Mouse (Mus musculus) midbrain, embryonic 16.5 days (tissue): ENCODE measurements around the gene Kxd1. TPM values are rescaled to one million over a fixed set of nuclear protein-coding genes. Genes with fewer than 3 reads are reported as not detected.

Experiments
- ATAC-seq: fragments of 200-750 bp; cut with Nextera tagmentation; 2 replicates; pipeline ENCODE4 v1.8.0; 2017; ENCODE audit warnings: moderate TSS enrichment
- H3K27ac ChIP-seq: fragments of 300-500 bp; sonication (generic); 2 replicates; pipeline ENCODE4 v1.5.1; 2014; ENCODE audit warnings: mild to moderate bottlenecking, low read length, mixed read lengths
- H3K27me3 ChIP-seq: fragments of 300-500 bp; sonication (generic); 2 replicates; pipeline ENCODE4 v1.6.1; 2014; ENCODE audit warnings: low read depth, low read length, mixed read lengths; ENCODE audit not compliant: control insufficient read depth, insufficient read depth
- H3K36me3 ChIP-seq: fragments of 300-500 bp; sonication (generic); 2 replicates; pipeline ENCODE4 v1.6.1; 2014; ENCODE audit warnings: mild to moderate bottlenecking, low read length, moderate library complexity, mixed read lengths; ENCODE audit not compliant: control insufficient read depth, insufficient read depth
- H3K4me1 ChIP-seq: fragments of 300-500 bp; sonication (generic); 2 replicates; pipeline ENCODE4 v1.6.1; 2014; ENCODE audit warnings: mild to moderate bottlenecking, low read length, mixed read lengths; ENCODE audit not compliant: control insufficient read depth, insufficient read depth
- H3K4me2 ChIP-seq: fragments of 300-500 bp; sonication (generic); 2 replicates; pipeline ENCODE4 v1.6.1; 2014; ENCODE audit warnings: mild to moderate bottlenecking, low read length, mixed read lengths
- H3K4me3 ChIP-seq: fragments of 300-500 bp; sonication (generic); 2 replicates; pipeline ENCODE4 v1.5.1; 2014; ENCODE audit warnings: low read depth, mild to moderate bottlenecking, low read length, moderate library complexity, mixed read lengths
- H3K9ac ChIP-seq: fragments of 300-500 bp; sonication (generic); 2 replicates; pipeline ENCODE4 v1.6.1; 2014; ENCODE audit warnings: low read depth, low read length, mixed read lengths
- H3K9me3 ChIP-seq: fragments of 300-500 bp; sonication (generic); replicated peaks from 2 replicates; pipeline ENCODE4 v1.6.1; 2014; ENCODE audit warnings: mild to moderate bottlenecking, low read length, mixed read lengths; ENCODE audit not compliant: control insufficient read depth, poor library complexity, severe bottlenecking
- WGBS: fragments of 180-500 bp; shearing (Covaris S2); extraction: QIAGEN DNeasy Blood & Tissue Kit; methylation state at CpG from one replicate; pipeline ENCODE4 v1.1.7; 2014; 5-methylcytosine and 5-hydroxymethylcytosine counted together
- polyA plus RNA-seq: library from polyadenylated mRNA; unstranded; fragments of >200 nt; fragmentation: Nextera tagmentation; extraction: Ambion mirVana; gene quantifications from 2 replicates; pipeline ENCODE4 v1.2.1, GENCODE M21; 2015

Gene Kxd1
- polyA plus RNA-seq, 1 experiment from 2014 or later: 43.1 TPM

GRCm38 (mm10) chr8:70552836-70553235, 25.1 kb upstream of the Kxd1 start:
- Histone ChIP-seq H3K4me1 (0 out of 2 replicates have a peak, but pooled peaks cover 2% of the 10 kb centered on the region), H3K27me3 (no peaks in the 10 kb centered on the region), H3K27ac (no peak overlapping the region), H3K9me3 (no peaks in the 10 kb centered on the region), H3K9ac (no peak overlapping the region), H3K4me2 (no peak overlapping the region), H3K36me3 (no peaks in the 10 kb centered on the region), H3K4me3 (no peak overlapping the region)
- no peak for ATAC-seq
- WGBS: 46% methylated on average over 1 of the region's 1 CpGs

DNA sequence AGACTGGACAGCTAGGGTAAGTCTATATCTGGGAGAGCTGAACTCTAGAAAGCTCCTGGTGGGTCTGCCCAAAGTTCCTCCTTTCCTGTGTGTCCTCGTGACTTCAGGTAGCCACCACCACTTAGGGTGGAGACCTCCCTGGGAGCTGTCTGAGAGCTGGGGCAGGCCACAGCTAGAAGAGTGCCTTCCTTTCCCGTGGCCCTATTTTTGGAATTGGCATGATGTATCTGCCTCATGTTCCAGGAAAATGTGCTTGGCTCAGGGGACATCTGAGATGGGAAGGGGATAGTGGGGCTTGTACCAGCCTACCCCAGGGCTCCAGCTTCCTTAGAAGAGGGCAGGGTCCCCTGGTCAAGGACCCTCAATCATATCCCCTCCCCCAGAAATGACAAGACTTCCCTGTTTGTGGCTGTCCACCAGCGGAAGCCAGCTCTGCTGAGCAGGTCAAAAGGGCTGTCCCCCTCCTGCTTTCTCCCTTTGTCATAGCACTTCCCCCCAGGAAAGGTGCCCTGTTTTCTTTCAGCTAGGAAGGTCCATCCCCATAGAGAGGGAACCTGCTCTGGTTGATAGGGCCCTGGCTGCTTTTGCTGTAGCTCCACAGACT, 23.9 kb upstream of the Kxd1 start:
- Histone ChIP-seq H3K4me3 (no peak overlapping the region), H3K27me3 (no peaks in the 10 kb centered on the region), H3K27ac (no peak overlapping the region), H3K9ac (no peak overlapping the region), H3K36me3 (no peaks in the 10 kb centered on the region), H3K4me2 (no peak overlapping the region), H3K4me1 (0 out of 2 replicates have a peak, but pooled peaks cover 2% of the 10 kb centered on the region), H3K9me3 (no peaks in the 10 kb centered on the region)
- ATAC-seq: no peak
- WGBS: 84% methylated on average over 3 of the region's 3 CpGs

GRCm38 (mm10) chr8:70549412-70550184, 21.8 kb upstream of the Kxd1 start:
- ATAC-seq: no peak
- Histone ChIP-seq H3K9ac (no peak overlapping the region), H3K4me3 (no peak overlapping the region), H3K4me1 (0 out of 2 replicates have a peak, but pooled peaks cover 2% of the 10 kb centered on the region), H3K36me3 (no peaks in the 10 kb centered on the region), H3K27me3 (no peaks in the 10 kb centered on the region), H3K4me2 (no peak overlapping the region), H3K27ac (no peak overlapping the region), H3K9me3 (no peaks in the 10 kb centered on the region)
- WGBS: 94% methylated on average over 10 of the region's 10 CpGs

DNA sequence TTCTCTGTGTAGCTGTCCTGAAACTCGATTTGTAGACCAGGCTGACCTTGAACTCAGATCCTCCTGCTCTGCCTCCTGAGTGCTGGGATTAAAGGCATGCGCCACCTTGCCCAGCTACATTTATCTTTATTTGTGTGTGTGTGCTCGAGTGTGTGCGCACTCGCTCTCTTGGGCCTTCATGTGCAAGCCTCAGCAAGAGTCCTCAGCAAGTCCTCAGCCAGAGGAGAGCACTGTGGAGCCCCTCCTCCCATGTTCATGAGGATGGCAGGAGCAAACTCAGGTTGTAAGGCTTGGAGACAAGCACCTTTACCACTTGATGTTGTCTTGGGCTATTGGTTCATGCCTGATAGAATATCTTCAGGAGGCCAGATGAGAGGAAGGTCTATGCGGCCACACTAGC, 20.0 kb upstream of the Kxd1 start:
- no peaks in the 10 kb centered on the region for H3K36me3 ChIP-seq
- no peak overlapping the region for H3K4me3 ChIP-seq
- H3K9ac ChIP-seq: no peak overlapping the region
- H3K9me3 ChIP-seq: no peaks in the 10 kb centered on the region
- WGBS: 92% methylated on average over 6 of the region's 6 CpGs
- H3K27me3 ChIP-seq: no peaks in the 10 kb centered on the region
- no peaks in the 10 kb centered on the region for H3K4me1 ChIP-seq
- no peak for ATAC-seq
- H3K27ac ChIP-seq: no peak overlapping the region
- H3K4me2 ChIP-seq: no peak overlapping the region

DNA sequence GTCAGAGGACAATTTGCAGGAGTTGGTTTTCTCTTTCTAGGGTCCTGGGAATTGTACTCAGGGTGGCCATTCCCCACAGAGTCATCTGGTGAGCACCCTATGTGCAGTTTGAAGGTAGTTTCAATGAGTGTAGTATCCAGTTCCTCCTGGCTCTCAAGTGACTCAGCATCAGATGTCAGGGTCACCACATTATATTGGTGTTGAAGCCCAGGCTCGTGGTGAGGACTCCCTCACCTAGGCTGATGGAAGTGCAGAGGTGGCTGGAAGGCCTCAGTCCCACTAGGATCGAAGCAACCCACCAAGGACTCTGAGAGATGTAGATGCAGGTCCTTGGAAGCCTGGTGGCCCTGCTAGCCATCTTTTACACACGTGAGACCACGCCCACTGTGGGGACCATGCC, 18.7 kb upstream of the Kxd1 start:
- Histone ChIP-seq H3K27me3 (no peaks in the 10 kb centered on the region), H3K4me1 (peaks cover 6% of the 10 kb centered on the region), H3K27ac (no peak overlapping the region), H3K36me3 (no peaks in the 10 kb centered on the region), H3K9me3 (no peaks in the 10 kb centered on the region), H3K4me2 (no peak overlapping the region), H3K9ac (no peak overlapping the region), H3K4me3 (no peak overlapping the region)
- no peak for ATAC-seq
- 94% methylated on average over 4 of the region's 4 CpGs for WGBS

GRCm38 (mm10) chr8:70544200-70544687, 16.5 kb upstream of the Kxd1 start:
- H3K9ac ChIP-seq: no peak overlapping the region
- no peak for ATAC-seq
- H3K4me1 ChIP-seq: peaks cover 20% of the 10 kb centered on the region
- H3K4me3 ChIP-seq: no peak overlapping the region
- no peaks in the 10 kb centered on the region for H3K36me3 ChIP-seq
- H3K27ac ChIP-seq: no peak overlapping the region
- H3K4me2 ChIP-seq: no peak overlapping the region
- no peaks in the 10 kb centered on the region for H3K27me3 ChIP-seq
- no peaks in the 10 kb centered on the region for H3K9me3 ChIP-seq
- 75% methylated on average over 6 of the region's 6 CpGs for whole genome bisulfite sequencing

DNA sequence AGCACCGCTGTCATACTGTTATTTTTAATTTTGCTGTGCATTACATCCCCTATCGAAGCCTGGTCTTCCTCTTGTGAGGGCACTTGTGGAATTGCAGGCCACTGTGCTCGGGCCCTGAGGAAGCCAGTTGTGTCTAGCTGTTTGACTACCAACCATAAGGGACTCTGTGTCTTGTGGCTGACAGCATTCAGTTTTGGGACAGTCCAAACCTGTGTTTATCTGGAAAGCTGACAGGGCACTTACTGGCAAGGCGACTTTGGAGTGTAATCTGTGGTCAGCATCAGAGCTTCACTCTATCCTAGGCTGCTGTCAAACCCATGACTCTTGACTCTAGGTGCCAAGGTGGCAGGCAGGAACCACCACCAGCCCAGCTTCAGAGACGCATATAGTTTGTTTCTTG, 13.3 kb upstream of the Kxd1 start:
- no peak overlapping the region for H3K9ac ChIP-seq
- no peak overlapping the region for H3K4me3 ChIP-seq
- 85% methylated on average over 5 of the region's 5 CpGs for WGBS
- H3K36me3 ChIP-seq: no peaks in the 10 kb centered on the region
- H3K27me3 ChIP-seq: no peaks in the 10 kb centered on the region
- no peaks in the 10 kb centered on the region for H3K9me3 ChIP-seq
- H3K4me1 ChIP-seq: peaks cover 26% of the 10 kb centered on the region
- ATAC-seq: no peak
- H3K4me2 ChIP-seq: peak overlapping the region; percentile 93
- no peak overlapping the region for H3K27ac ChIP-seq

- Histone ChIP-seq H3K9ac (peak overlapping the region; percentile 89), H3K4me1 (peaks cover 26% of the 10 kb centered on the region), H3K27me3 (no peaks in the 10 kb centered on the region), H3K27ac (no peak overlapping the region), H3K9me3 (no peaks in the 10 kb centered on the region), H3K36me3 (no peaks in the 10 kb centered on the region), H3K4me3 (peak overlapping the region; percentile 82), H3K4me2 (peak overlapping the region; percentile 93)
- WGBS: 54% methylated on average over 7 of the region's 7 CpGs
- ATAC-seq: no peak
These were observed 12.8 kb upstream of the Kxd1 start for GRCm38 (mm10) chr8:70540507-70541071.

DNA sequence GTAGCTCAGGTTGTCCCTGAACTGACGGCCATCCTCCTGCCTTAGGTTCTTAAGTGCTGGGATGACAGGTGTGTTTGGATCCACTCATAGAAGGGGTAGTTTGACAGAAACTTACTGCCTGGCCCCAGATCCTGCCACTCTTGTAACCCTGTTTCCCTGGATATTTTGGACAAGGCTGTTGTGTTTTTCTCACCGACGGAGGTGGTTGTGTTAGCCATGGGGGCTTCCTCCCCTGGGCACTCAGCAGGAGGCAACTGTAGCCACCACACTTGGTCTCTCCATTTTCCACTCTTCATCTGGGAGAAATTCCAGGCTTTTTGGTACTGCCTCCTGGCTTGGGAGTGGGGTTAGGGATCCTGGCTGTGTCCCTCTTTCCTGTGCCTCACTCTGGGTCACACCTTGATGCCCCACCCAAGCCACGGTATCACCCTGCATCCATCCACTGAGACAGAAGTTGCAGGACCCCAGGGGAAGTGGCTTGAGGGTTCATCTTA, 12.3 kb upstream of the Kxd1 start:
- peak overlapping the region; percentile 94 for H3K27ac ChIP-seq
- no peaks in the 10 kb centered on the region for H3K9me3 ChIP-seq
- no peak for ATAC-seq
- no peaks in the 10 kb centered on the region for H3K27me3 ChIP-seq
- no peaks in the 10 kb centered on the region; the same call in 1 of the 2 replicates for H3K36me3 ChIP-seq
- WGBS: 13% methylated on average over 4 of the region's 4 CpGs
- peak overlapping the region; percentile 89 for H3K9ac ChIP-seq
- peak overlapping the region; percentile 82 for H3K4me3 ChIP-seq
- peaks cover 26% of the 10 kb centered on the region for H3K4me1 ChIP-seq
- peak overlapping the region; percentile 93 for H3K4me2 ChIP-seq
